Mouse (Mus musculus) intestine, postnatal 0 days (tissue): ENCODE results near the gene Itgb4. TPM values are rescaled to one million over a fixed set of nuclear protein-coding genes. Genes with fewer than 3 reads are reported as not detected.

Source experiments
- ATAC-seq: fragments of 200-750 bp; cut with Nextera tagmentation; 2 replicates; pipeline ENCODE4 v1.8.0; 2017; ENCODE audit warnings: mild to moderate bottlenecking, moderate TSS enrichment, moderate library complexity
- H3K27ac ChIP-seq: fragments of 300-500 bp; sonication (generic); 2 replicates; pipeline ENCODE4 v1.5.1; 2014; ENCODE audit warnings: mild to moderate bottlenecking, low read depth, low read length, moderate library complexity
- H3K27me3 ChIP-seq: fragments of 300-500 bp; sonication (generic); replicated peaks from 2 replicates; pipeline ENCODE4 v1.6.1; 2014; ENCODE audit warnings: low read length, mixed read lengths; ENCODE audit not compliant: control insufficient read depth, insufficient read depth
- H3K36me3 ChIP-seq: fragments of 300-500 bp; sonication (generic); 2 replicates; pipeline ENCODE4 v1.6.1; 2014; ENCODE audit warnings: mild to moderate bottlenecking, moderate library complexity; ENCODE audit not compliant: control insufficient read depth, insufficient read depth
- H3K4me1 ChIP-seq: fragments of 300-500 bp; sonication (generic); replicated peaks from 2 replicates; pipeline ENCODE4 v1.6.1; 2014; ENCODE audit warnings: antibody characterized with exemption, low read length, mixed read lengths; ENCODE audit not compliant: control insufficient read depth, insufficient read depth
- H3K4me2 ChIP-seq: fragments of 300-500 bp; sonication (generic); replicated peaks from 2 replicates; pipeline ENCODE4 v1.6.1; 2014; ENCODE audit warnings: low read depth, mild to moderate bottlenecking, moderate library complexity
- H3K4me3 ChIP-seq: fragments of 300-500 bp; sonication (generic); 2 replicates; pipeline ENCODE4 v1.5.1; 2014; ENCODE audit warnings: low read depth, low read length
- H3K9ac ChIP-seq: fragments of 300-500 bp; sonication (generic); 2 replicates; pipeline ENCODE4 v1.6.1; 2014; ENCODE audit warnings: mild to moderate bottlenecking, low read depth, low read length
- H3K9me3 ChIP-seq: fragments of 300-500 bp; sonication (generic); 2 replicates; pipeline ENCODE4 v1.6.1; 2016; ENCODE audit warnings: mixed run types; ENCODE audit not compliant: control insufficient read depth
- CTCF ChIP-seq: sonication (generic); IDR thresholded peaks from 2 replicates; pipeline ENCODE4 v1.5.1; 2016; ENCODE audit warnings: low read depth, mild to moderate bottlenecking, control low read depth, antibody characterized with exemption, moderate library complexity
- WGBS: fragments of 180-500 bp; shearing (Covaris S2); extraction: QIAGEN DNeasy Blood & Tissue Kit; methylation state at CpG from one replicate; pipeline ENCODE4 v1.1.7; 2014; 5-methylcytosine and 5-hydroxymethylcytosine counted together
- polyA plus RNA-seq: library from polyadenylated mRNA; unstranded; fragments of >200 nt; fragmentation: Nextera tagmentation; extraction: Ambion mirVana; gene quantifications from 2 replicates; pipeline ENCODE4 v1.2.1, GENCODE M21; 2015

Itgb4 gene
- polyA plus RNA-seq, 1 experiment from 2014 or later, result 16.6 TPM

- H3K4me3 ChIP-seq, result no peak overlapping the region
These were observed 62.2 kb downstream of the Itgb4 start for GRCm38 (mm10) chr11:116036671-116037070.

GRCm38 (mm10) chr11:116037826-116038225 lies 63.3 kb downstream of the Itgb4 start:
- Histone ChIP-seq H3K27me3 (no peaks in the 10 kb centered on the region), H3K4me2 (no peak overlapping the region), H3K36me3 (peaks cover 16% of the 10 kb centered on the region), H3K9ac (no peak overlapping the region), H3K4me1 (no peaks in the 10 kb centered on the region), H3K9me3 (no peaks in the 10 kb centered on the region), H3K27ac (no peak overlapping the region), H3K4me3 (no peak overlapping the region)
- no peak for TF ChIP-seq CTCF
- WGBS, result 93% methylated on average over 9 of the region's 9 CpGs
- no peak for ATAC-seq

More at GRCm38 (mm10) chr11:116036671-116037070, 62.2 kb downstream of the Itgb4 start:
- no peaks in the 10 kb centered on the region for H3K4me1 ChIP-seq
- 82% methylated on average over 3 of the region's 3 CpGs for WGBS
- H3K27me3 ChIP-seq, result no peaks in the 10 kb centered on the region
- H3K27ac ChIP-seq, result no peak overlapping the region
- H3K9me3 ChIP-seq, result no peaks in the 10 kb centered on the region
- no peak for TF ChIP-seq CTCF
- no peak for ATAC-seq
- H3K4me2 ChIP-seq, result no peak overlapping the region
- peaks cover 12% of the 10 kb centered on the region for H3K36me3 ChIP-seq
- no peak overlapping the region for H3K9ac ChIP-seq

- Histone ChIP-seq H3K36me3 (peaks cover 16% of the 10 kb centered on the region), H3K4me2 (no peak overlapping the region), H3K27me3 (no peaks in the 10 kb centered on the region), H3K4me3 (no peak overlapping the region), H3K4me1 (no peaks in the 10 kb centered on the region), H3K9me3 (no peaks in the 10 kb centered on the region), H3K27ac (no peak overlapping the region), H3K9ac (no peak overlapping the region)
- TF ChIP-seq CTCF, result no peak
- WGBS, result 89% methylated on average over 6 of the region's 6 CpGs
- no peak for ATAC-seq
These were observed 66.1 kb downstream of the Itgb4 start for GRCm38 (mm10) chr11:116040593-116040992.

GRCm38 (mm10) chr11:116041833-116042232 lies 67.3 kb downstream of the Itgb4 start:
- no peak for ATAC-seq
- no peaks in the 10 kb centered on the region for H3K9me3 ChIP-seq
- no peak overlapping the region for H3K27ac ChIP-seq
- no peaks in the 10 kb centered on the region for H3K27me3 ChIP-seq
- H3K36me3 ChIP-seq, result peaks cover 21% of the 10 kb centered on the region
- no peaks in the 10 kb centered on the region for H3K4me1 ChIP-seq
- WGBS, result 97% methylated on average over 2 of the region's 2 CpGs
- TF ChIP-seq CTCF, result peak; percentile 26; the same call in 1 of the 2 replicates
- H3K4me2 ChIP-seq, result no peak overlapping the region
- H3K9ac ChIP-seq, result no peak overlapping the region
- no peak overlapping the region for H3K4me3 ChIP-seq

- H3K9me3 ChIP-seq, result no peaks in the 10 kb centered on the region
- no peak for TF ChIP-seq CTCF
- no peak overlapping the region for H3K4me2 ChIP-seq
- 78% methylated on average over 5 of the region's 5 CpGs for WGBS
- H3K27me3 ChIP-seq, result no peaks in the 10 kb centered on the region
- no peak for ATAC-seq
- 0 out of 2 replicates have a peak overlapping the region, but pooled peaks have one; percentile 35 for H3K27ac ChIP-seq
- H3K4me1 ChIP-seq, result no peaks in the 10 kb centered on the region
- H3K4me3 ChIP-seq, result no peak overlapping the region
- H3K9ac ChIP-seq, result no peak overlapping the region
- H3K36me3 ChIP-seq, result peaks cover 25% of the 10 kb centered on the region
These were observed 68.0 kb downstream of the Itgb4 start for GRCm38 (mm10) chr11:116042372-116043138.

- no peaks in the 10 kb centered on the region for H3K4me1 ChIP-seq
- no peaks in the 10 kb centered on the region for H3K27me3 ChIP-seq
- H3K4me3 ChIP-seq, result no peak overlapping the region
- peaks cover 32% of the 10 kb centered on the region for H3K36me3 ChIP-seq
- no peak overlapping the region for H3K27ac ChIP-seq
- TF ChIP-seq CTCF, result no peak
- H3K4me2 ChIP-seq, result no peak overlapping the region
- WGBS, result 100% methylated on average over 1 of the region's 1 CpGs
- ATAC-seq, result no peak
- H3K9me3 ChIP-seq, result no peaks in the 10 kb centered on the region
- H3K9ac ChIP-seq, result no peak overlapping the region
These were observed 68.8 kb downstream of the Itgb4 start for GRCm38 (mm10) chr11:116043286-116043685.
